Mouse (Mus musculus) heart, postnatal 0 days (tissue): ENCODE data around the gene Gabrb2.

Source experiments
- CTCF ChIP-seq: IDR thresholded peaks from 2 replicates; pipeline ENCODE4 v1.5.1; 2016; ENCODE audit warnings: antibody characterized with exemption, control low read depth, low read depth
- EP300 ChIP-seq: IDR thresholded peaks from 2 replicates; pipeline ENCODE4 v1.6.1; 2016; ENCODE audit warnings: antibody characterized with exemption, low read depth

DNA sequence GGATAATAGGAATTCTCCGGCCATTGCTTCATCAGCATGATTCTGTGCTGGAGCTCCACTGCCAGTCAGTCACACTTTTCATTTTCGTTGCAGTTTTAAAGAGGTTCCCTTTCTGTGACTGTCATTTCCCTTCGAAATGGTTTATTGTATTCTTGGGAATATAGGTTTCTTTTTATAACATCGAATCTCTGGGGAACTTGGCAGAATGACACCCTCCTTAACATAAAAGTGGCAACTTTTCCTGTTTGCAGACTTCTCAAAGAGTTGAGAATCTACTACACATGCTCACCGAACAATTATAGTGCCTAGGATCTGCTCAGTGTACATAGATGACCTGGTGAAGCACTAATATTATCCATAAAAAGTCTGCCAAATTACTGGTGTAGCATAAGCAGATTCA, 146.5 kb downstream of the Gabrb2 start:
- TF ChIP-seq CTCF = no peak
- no peak for TF ChIP-seq EP300
